14 mouse cellular contexts compared by ENCODE assay signal in the genomic region with DNA sequence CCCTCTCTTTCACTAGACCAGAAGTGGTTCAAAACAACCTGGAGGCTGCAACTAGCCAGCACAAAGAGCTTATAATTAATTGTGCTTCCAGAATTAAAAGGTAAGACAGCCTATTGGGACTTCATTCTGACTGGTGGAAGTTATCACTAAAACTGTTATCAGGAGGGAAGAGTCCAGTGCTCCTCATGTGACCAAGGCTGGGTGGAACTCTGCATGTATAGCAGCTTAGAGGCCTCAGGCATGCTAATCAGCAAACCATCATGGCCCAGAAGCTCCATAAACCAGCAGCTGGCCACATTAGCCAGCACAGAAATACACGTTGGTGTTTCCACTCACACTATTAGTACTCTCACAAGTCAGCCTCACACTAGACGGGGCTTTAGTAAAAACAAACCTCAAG.
"Had no signal": no experiment of that assay in that cellular context is flagged by ENCODE, and none has a peak within 500 bp of the region (broad histone marks: within the 10 kb centered on the region; RNA-seq: fewer than 3 reads in every experiment).

No protein-coding gene starts in this region.

- H3K4me1 ChIP-seq: limb, embryonic 15.5 days; midbrain, embryonic 12.5 days; neural tube, embryonic 13.5 days had no signal

- ATAC-seq: midbrain, embryonic 16.5 days had no signal

- H3K9ac ChIP-seq: limb, embryonic 15.5 days; lung, embryonic 14.5 days; midbrain, embryonic 12.5 days; neural tube, embryonic 13.5 days had no signal

- H3K4me3 ChIP-seq: left cerebral cortex, adult 2 months; limb, embryonic 15.5 days; megakaryocyte, embryonic 14.5 days; midbrain, embryonic 12.5 days; neural tube, embryonic 13.5 days had no signal

- DNase-seq: kidney, adult 18-20 months; kidney, postnatal 10 days; kidney, postnatal 4 days; lung, embryonic 14.5 days; lung, postnatal 10 days; lung, postnatal 4 days; right cerebral cortex, postnatal 25 days; thymus, postnatal 36 days had no signal

- H3K9me3 ChIP-seq: limb, embryonic 15.5 days; megakaryocyte, embryonic 14.5 days; midbrain, embryonic 12.5 days; neural tube, embryonic 13.5 days had no signal

- H3K27ac ChIP-seq: left cerebral cortex, adult 2 months; limb, embryonic 15.5 days; midbrain, embryonic 12.5 days; neural tube, embryonic 13.5 days had no signal

- H3K4me2 ChIP-seq: limb, embryonic 15.5 days; lung, embryonic 14.5 days; midbrain, embryonic 12.5 days; neural tube, embryonic 13.5 days had no signal

- H3K27me3 ChIP-seq: limb, embryonic 15.5 days; megakaryocyte, embryonic 14.5 days; midbrain, embryonic 12.5 days; neural tube, embryonic 13.5 days had no signal
